Mouse (Mus musculus) limb, embryonic 10.5 days (tissue): ENCODE results near the gene Gm20662. TPM values are rescaled to one million over a fixed set of nuclear protein-coding genes. Genes with fewer than 3 reads are reported as not detected.

ENCODE experiments used
- DNase-seq: peaks from one replicate; pipeline ENCODE4 v3.0.0-alpha.2; 2017; ENCODE audit warnings: low spot score
- H3K27ac ChIP-seq: fragments of 300-500 bp; sonication (generic); 2 replicates; pipeline ENCODE4 v1.5.1; 2016; ENCODE audit warnings: mild to moderate bottlenecking
- H3K27me3 ChIP-seq: fragments of 300-500 bp; sonication (generic); 2 replicates; pipeline ENCODE4 v1.6.1; 2016; ENCODE audit warnings: low read depth, mild to moderate bottlenecking; ENCODE audit not compliant: poor library complexity, severe bottlenecking
- H3K36me3 ChIP-seq: fragments of 300-500 bp; sonication (generic); 2 replicates; pipeline ENCODE4 v1.6.1; 2016; ENCODE audit warnings: mild to moderate bottlenecking, moderate library complexity
- H3K4me1 ChIP-seq: fragments of 300-500 bp; sonication (generic); 2 replicates; pipeline ENCODE4 v1.6.1; 2016
- H3K4me3 ChIP-seq: fragments of 300-500 bp; sonication (generic); 2 replicates; pipeline ENCODE4 v1.5.1; 2016; ENCODE audit warnings: mild to moderate bottlenecking, moderate library complexity
- H3K9me3 ChIP-seq: fragments of 300-500 bp; sonication (generic); replicated peaks from 2 replicates; pipeline ENCODE4 v1.6.1; 2016; ENCODE audit warnings: mild to moderate bottlenecking
- WGBS: fragments of 180-500 bp; shearing (Covaris S2); methylation state at CpG from one replicate; pipeline ENCODE4 v1.1.7; 2016; 5-methylcytosine and 5-hydroxymethylcytosine counted together
- polyA plus RNA-seq: library from polyadenylated mRNA; unstranded; fragments of >200 nt; fragmentation: Nextera tagmentation; extraction: Ambion mirVana; gene quantifications from 2 replicates; pipeline ENCODE4 v1.2.1, GENCODE M21; 2016

Gm20662 gene
- polyA plus RNA-seq, 1 experiment from 2014 or later, result 0.93 TPM

- Histone ChIP-seq H3K27me3 (no peaks in the 10 kb centered on the region), H3K27ac (no peak overlapping the region), H3K9me3 (no peaks in the 10 kb centered on the region), H3K4me1 (no peaks in the 10 kb centered on the region), H3K36me3 (peaks cover 89% of the 10 kb centered on the region), H3K4me3 (no peak overlapping the region)
- WGBS, result 96% methylated on average over 2 of the region's 2 CpGs
- DNase-seq, result no peak
These were observed 39.4 kb downstream of the Gm20662 start for GRCm38 (mm10) chr9:108035331-108036156.

GRCm38 (mm10) chr9:108044751-108045492 is 48.8 kb downstream of the Gm20662 start:
- peaks cover 70% of the 10 kb centered on the region for H3K36me3 ChIP-seq
- H3K4me1 ChIP-seq, result peaks cover 22% of the 10 kb centered on the region

GRCm38 (mm10) chr9:108046582-108046981 is 50.4 kb downstream of the Gm20662 start:
- H3K4me1 ChIP-seq, result peaks cover 26% of the 10 kb centered on the region
- WGBS, result 91% methylated on average over 4 of the region's 4 CpGs
- no peaks in the 10 kb centered on the region for H3K27me3 ChIP-seq
- H3K4me3 ChIP-seq, result no peak overlapping the region
- peaks cover 68% of the 10 kb centered on the region for H3K36me3 ChIP-seq
- DNase-seq, result no peak
- H3K27ac ChIP-seq, result no peak overlapping the region
- H3K9me3 ChIP-seq, result no peaks in the 10 kb centered on the region

More at GRCm38 (mm10) chr9:108044751-108045492, 48.8 kb downstream of the Gm20662 start:
- no peaks in the 10 kb centered on the region for H3K27me3 ChIP-seq
- no peaks in the 10 kb centered on the region for H3K9me3 ChIP-seq
- whole genome bisulfite sequencing, result 97% methylated on average over 8 of the region's 8 CpGs
- no peak for DNase-seq
- H3K27ac ChIP-seq, result no peak overlapping the region
- H3K4me3 ChIP-seq, result no peak overlapping the region

GRCm38 (mm10) chr9:108047601-108048565 is 51.7 kb downstream of the Gm20662 start:
- Histone ChIP-seq H3K36me3 (peaks cover 63% of the 10 kb centered on the region), H3K27ac (peak overlapping the region; percentile 81; the same call in 1 of the 2 replicates), H3K4me1 (peaks cover 30% of the 10 kb centered on the region), H3K9me3 (no peaks in the 10 kb centered on the region), H3K27me3 (no peaks in the 10 kb centered on the region), H3K4me3 (peak overlapping the region; percentile 64)
- DNase-seq, result peak; percentile 35
- WGBS, result 52% methylated on average over 17 of the region's 17 CpGs

GRCm38 (mm10) chr9:108048566-108048955 is 52.4 kb downstream of the Gm20662 start:
- peaks cover 62% of the 10 kb centered on the region for H3K36me3 ChIP-seq
- H3K4me3 ChIP-seq, result peak overlapping the region; percentile 64
- H3K27me3 ChIP-seq, result no peaks in the 10 kb centered on the region
- H3K9me3 ChIP-seq, result no peaks in the 10 kb centered on the region
- peaks cover 37% of the 10 kb centered on the region for H3K4me1 ChIP-seq
- 2% methylated on average over 19 of the region's 19 CpGs for WGBS
- DNase-seq, result no peak
- peak overlapping the region; percentile 81 for H3K27ac ChIP-seq

- under 1% methylated on average over 39 of the region's 39 CpGs for WGBS
- peak; percentile 96 for DNase-seq
- Histone ChIP-seq H3K27me3 (no peaks in the 10 kb centered on the region), H3K4me3 (peak within 1 kb of the TSS; percentile 64), H3K9me3 (no peaks in the 10 kb centered on the region), H3K4me1 (peaks cover 37% of the 10 kb centered on the region), H3K36me3 (peaks cover 65% of the 10 kb centered on the region), H3K27ac (peak within 1 kb of the TSS; percentile 81)
These were observed 52.9 kb downstream of the Gm20662 start, which contains the start of gene Gmppb for GRCm38 (mm10) chr9:108049016-108049455. Gene Gmppb, plus strand, starts transcription at chr9:108049242.

GRCm38 (mm10) chr9:108049561-108050251 is 53.6 kb downstream of the Gm20662 start:
- Histone ChIP-seq H3K27me3 (no peaks in the 10 kb centered on the region), H3K9me3 (no peaks in the 10 kb centered on the region), H3K4me3 (peak overlapping the region; percentile 64), H3K27ac (peak overlapping the region; percentile 81), H3K4me1 (peaks cover 37% of the 10 kb centered on the region), H3K36me3 (peaks cover 68% of the 10 kb centered on the region)
- WGBS, result 42% methylated on average over 15 of the region's 15 CpGs
- DNase-seq, result no peak

- peaks cover 68% of the 10 kb centered on the region for H3K36me3 ChIP-seq
- no peak overlapping the region for H3K4me3 ChIP-seq
- DNase-seq, result no peak
- 93% methylated on average over 15 of the region's 15 CpGs for WGBS
- no peaks in the 10 kb centered on the region for H3K9me3 ChIP-seq
- H3K27ac ChIP-seq, result no peak overlapping the region
- H3K4me1 ChIP-seq, result peaks cover 37% of the 10 kb centered on the region
- no peaks in the 10 kb centered on the region for H3K27me3 ChIP-seq
These were observed 55.2 kb downstream of the Gm20662 start for GRCm38 (mm10) chr9:108051184-108051930.

GRCm38 (mm10) chr9:108051931-108052220 is 55.7 kb downstream of the Gm20662 start:
- 89% methylated on average over 4 of the region's 4 CpGs for WGBS
- H3K27me3 ChIP-seq, result no peaks in the 10 kb centered on the region
- DNase-seq, result no peak
- peaks cover 37% of the 10 kb centered on the region for H3K4me1 ChIP-seq
- H3K9me3 ChIP-seq, result no peaks in the 10 kb centered on the region
- H3K27ac ChIP-seq, result no peak overlapping the region
- peaks cover 68% of the 10 kb centered on the region for H3K36me3 ChIP-seq
- H3K4me3 ChIP-seq, result no peak overlapping the region

- peaks cover 34% of the 10 kb centered on the region for H3K4me1 ChIP-seq
- peaks cover 68% of the 10 kb centered on the region for H3K36me3 ChIP-seq
- H3K9me3 ChIP-seq, result no peaks in the 10 kb centered on the region
- DNase-seq, result no peak
- no peaks in the 10 kb centered on the region for H3K27me3 ChIP-seq
- WGBS, result 74% methylated on average over 7 of the region's 7 CpGs
- H3K4me3 ChIP-seq, result no peak overlapping the region
- no peak overlapping the region for H3K27ac ChIP-seq
These were observed 56.3 kb downstream of the Gm20662 start for GRCm38 (mm10) chr9:108052411-108052810.

- 0 out of 2 replicates have a peak within 1 kb of the TSS, but pooled peaks have one; percentile 16 for H3K27ac ChIP-seq
- no peaks in the 10 kb centered on the region for H3K27me3 ChIP-seq
- H3K9me3 ChIP-seq, result no peaks in the 10 kb centered on the region
- peak within 1 kb of the TSS; percentile 34 for H3K4me3 ChIP-seq
- peaks cover 72% of the 10 kb centered on the region for H3K36me3 ChIP-seq
- 56% methylated on average over 20 of the region's 20 CpGs for WGBS
- DNase-seq, result peak; percentile 92
- peaks cover 28% of the 10 kb centered on the region for H3K4me1 ChIP-seq
These were observed 56.9 kb downstream of the Gm20662 start, which contains the start of gene Amigo3 for GRCm38 (mm10) chr9:108052885-108053664. Gene Amigo3, plus strand, starts transcription at chr9:108053159.
